Mouse (Mus musculus): ENCODE data around the gene Pms1.

GRCm38 (mm10) chr1:53224775-53225174, 72.0 kb downstream of the Pms1 start:
- TF ChIP-seq EP300 (IDR thresholded peaks at IDR 0.05; ENCODE audit: insufficient read depth, low read depth, low read length), result no peak
- TF ChIP-seq POLR2A (IDR thresholded peaks at IDR 0.05; ENCODE audit: insufficient read depth, low read length), result no peak
- no peak for TF ChIP-seq CTCF (IDR thresholded peaks at IDR 0.05; ENCODE audit: low read depth, low read length)
